Mouse (Mus musculus): ENCODE data around the gene Nup210.
"Not testable (repeated sequence)": the region's sequence is repeated elsewhere in the genome, so short reads cannot be mapped to it uniquely, and the experiment has no call there.

Nup210 gene

DNA sequence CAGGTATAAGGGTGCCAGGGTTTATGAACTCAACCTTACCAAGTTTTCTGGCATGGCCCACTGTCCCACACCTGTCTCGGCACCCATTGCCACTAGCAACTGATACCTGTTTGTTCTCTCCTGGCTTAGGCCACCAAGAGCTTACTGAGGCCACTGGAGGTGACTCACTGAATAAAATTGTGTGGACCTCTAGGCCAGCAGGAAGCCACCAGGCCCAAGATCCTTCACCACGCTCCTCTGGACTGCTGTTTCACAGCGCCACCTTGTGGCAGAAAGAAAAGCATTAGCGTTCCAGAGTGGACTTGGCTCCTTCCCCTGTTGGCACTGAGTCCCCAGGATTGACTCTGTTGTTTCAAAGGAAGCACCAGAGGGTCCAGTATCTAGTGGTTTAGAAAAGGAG lies 23.2 kb upstream of the Nup210 start:
- DNase-seq (ENCODE audit: low spot score in 2 of 2): peak; percentile 52 to 76

DNA sequence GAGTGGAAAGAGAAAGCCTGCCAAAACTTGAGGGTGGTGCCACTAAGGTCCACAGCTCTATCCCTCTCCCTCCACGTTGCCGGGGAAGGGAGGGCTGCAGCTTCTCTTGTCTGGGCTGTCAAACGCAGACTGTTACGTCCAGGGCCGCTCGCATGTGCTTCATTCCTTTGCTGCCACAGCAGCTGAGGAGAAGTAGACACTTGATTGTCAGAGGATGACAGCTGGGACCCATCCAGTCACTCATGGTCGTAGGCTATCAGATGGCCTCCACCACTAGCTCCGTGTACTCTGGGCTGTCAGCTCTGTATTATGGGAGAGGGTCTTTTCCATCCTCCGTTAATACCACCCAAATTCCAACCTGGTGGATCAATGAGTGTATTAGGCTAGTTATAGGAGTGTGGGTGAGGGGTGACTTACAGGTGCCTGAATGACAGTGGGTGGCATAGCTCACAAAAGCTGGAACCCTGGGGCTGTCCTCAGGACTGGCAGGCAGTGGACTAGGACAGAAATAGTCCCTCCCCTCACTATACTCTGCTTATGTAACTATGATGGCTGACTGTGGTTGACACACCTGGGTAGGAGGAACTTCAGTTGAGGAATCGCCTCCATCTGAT lies 20.8 kb upstream of the Nup210 start:
- no peak for DNase-seq (ENCODE audit: low spot score in 2 of 2)

DNA sequence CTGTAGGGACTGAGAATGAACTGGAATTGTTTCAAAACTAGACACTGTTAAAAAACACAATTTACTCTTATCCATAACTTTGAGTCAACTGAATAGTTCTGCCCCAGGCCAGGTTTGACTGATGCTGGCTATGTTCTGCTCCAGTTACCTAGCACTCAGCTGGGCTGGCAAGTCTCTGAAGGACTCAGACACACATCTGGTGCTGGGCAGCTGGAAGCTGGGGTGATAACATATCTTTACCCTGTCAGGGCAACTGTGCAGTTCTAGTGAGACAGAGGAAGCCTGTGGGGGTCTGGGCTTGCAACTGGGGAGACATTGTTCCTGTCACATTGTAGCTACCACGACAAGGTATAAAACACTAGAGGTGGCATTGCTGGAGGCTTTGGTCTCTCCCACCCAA lies 14.2 kb upstream of the Nup210 start:
- DNase-seq (ENCODE audit: low spot score in 2 of 2): no peak

DNA sequence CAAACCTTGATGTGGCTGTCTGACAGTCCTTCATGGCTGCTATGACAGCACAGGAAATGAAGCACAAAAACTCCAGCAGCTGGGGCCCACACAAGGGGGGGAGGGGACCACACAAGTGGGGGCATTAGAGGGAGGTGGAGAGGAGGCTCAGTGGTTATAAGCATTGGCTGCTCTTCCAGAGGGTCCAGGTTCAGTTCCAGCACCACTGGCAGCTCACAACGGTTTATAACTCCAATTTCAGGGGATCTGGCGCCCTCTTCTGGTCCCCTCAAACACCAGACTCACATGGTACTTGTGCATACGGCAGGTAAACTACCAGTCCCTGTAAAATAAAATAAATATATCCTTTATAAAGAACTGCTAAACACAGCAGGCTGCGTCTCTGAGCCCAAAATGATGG lies 12.4 kb upstream of the Nup210 start:
- DNase-seq (ENCODE audit: low spot score in 2 of 2): no peak

DNA sequence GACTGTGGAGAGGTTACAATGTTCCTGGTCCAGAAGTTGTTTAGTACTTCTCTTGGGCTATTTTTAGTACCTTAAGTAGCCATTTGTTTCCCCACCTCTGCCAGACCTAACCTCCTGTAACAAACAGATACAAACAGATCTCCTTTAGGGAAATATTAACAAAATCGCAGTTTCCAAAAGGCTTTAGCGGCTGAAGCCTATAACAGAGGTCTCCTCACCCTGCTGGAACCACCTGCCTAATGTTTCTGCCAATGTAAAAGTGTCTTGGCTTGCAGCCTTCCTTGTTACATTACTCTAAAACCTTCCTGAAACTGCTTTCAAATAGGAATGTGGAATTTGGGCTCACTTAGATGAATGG lies 8.6 kb upstream of the Nup210 start:
- DNase-seq (ENCODE audit: low spot score in 2 of 2): no peak

DNA sequence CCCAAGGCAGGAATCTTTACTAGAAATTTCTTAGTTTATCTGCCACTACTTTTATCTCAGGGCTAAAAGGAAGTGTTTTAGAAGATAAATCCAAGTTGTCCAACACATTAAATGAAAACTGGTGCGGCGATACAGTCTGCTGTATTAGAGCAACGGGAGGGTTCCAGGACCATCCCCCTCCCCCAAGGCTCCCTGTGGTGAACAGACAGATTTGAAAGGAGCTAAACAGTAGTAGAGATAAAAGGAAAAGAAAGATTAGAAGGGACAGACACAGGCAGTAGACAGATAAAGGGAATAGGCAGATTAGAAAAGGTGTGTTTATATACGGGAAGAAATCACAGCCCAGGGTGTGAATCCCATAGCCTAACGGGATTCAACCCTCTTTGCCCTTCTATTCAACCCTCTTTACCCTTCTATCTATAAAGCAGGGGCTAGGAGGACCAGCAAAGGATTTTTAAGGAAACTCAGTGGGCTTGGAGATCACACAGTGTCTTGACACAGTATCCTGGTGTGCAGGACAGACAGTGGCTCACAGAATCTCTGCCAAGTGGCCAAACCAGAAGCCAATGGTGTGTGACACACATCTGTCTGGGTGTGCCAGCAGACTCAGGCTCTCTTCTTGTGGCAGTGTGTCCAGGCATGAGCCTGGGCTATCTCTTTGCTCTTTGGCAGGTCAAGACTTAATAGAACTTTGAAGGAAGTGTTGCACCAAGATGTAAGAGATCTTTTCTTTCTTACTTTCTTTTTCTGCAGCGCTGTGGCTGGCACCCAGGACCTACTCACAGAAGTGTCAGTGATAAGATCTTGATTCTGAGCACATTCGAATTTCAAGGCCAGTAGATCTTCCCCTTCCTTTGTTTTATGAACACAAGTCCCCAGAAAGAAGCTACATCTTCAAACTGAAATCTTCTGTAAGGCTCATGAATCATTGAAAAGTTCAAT lies 7.9 kb upstream of the Nup210 start:
- DNase-seq (ENCODE audit: low spot score in 2 of 2): no peak

DNA sequence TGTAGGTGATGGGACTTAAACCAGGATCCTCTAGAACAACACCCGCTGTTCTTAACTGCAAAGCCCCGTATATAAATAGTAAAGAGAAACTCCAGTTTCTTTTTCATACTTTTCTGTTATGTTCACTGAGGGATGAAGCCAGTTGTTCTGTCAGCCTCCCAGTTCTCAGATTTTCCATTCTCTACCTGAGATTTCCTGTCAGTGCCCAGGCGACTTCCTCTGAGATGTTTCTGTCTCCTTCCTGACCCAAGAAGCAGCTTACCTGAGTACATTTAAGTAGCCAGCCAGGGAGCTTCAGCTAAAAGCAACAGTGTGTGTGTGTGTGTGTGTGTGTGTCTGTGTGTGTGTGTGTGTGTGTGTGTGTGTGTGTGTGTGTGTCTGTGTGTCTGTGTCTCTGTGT lies 6.8 kb upstream of the Nup210 start:
- DNase-seq (ENCODE audit: low spot score in 2 of 2): no peak

DNA sequence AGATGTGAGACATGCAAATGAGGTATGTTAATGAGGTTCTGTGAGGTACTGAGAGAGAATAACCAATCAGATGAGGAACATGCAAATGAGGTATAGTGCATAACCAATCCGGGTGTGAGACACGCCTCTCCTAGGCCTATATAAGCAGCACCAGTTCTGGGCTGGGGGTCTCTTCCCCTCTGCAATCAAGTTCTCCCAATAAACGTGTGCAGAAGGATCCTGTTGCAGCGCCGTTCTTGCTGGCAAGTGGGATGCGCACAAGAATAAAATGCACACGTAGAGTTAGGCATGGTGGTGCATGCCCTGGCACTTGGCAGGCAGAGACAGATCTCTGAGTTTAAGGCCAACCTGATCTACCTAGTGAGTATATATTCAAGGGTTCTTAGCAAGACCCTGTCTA lies 4.5 kb upstream of the Nup210 start:
- DNase-seq (ENCODE audit: low spot score in 2 of 2): not testable (repeated sequence)

DNA sequence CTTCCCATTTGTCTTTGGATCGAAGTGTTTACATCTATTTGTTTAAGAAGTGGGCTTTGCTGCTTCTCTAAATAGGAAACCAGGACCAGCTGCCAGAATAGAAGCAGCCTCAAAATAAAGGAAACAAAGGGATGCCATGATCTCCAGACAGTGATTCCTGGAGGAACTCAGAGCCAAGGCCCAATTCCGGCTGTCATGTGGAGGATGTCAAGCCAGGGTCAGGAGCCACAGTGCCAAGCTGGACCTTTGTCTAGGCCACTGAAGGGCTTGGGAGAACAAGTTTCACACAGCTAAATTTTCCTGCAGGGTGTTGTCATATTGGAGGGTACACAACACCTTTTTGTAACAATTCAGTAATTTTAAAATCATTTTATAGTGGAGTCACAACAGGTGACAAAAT lies 3.6 kb upstream of the Nup210 start:
- no peak for DNase-seq (ENCODE audit: low spot score in 2 of 2)

DNA sequence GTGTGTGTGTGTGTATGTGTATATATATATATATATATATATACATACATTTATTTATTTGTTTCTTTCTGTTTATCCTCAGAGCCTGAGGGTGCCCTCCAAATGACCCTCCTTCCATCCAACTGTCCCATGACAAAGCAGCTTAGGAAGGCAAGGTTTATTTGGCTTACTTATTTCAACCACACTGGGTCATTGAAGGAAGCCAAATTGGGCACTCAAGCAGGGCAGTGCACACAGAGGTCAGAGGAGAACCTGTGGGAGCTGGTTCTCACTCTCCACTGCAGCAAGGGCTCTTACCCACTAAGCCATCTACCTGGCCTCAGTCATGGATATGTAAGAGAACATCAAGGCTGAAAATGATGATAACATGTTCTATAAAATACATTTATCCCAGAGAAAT lies 1.9 kb upstream of the Nup210 start:
- DNase-seq (ENCODE audit: low spot score in 2 of 2): no peak

DNA sequence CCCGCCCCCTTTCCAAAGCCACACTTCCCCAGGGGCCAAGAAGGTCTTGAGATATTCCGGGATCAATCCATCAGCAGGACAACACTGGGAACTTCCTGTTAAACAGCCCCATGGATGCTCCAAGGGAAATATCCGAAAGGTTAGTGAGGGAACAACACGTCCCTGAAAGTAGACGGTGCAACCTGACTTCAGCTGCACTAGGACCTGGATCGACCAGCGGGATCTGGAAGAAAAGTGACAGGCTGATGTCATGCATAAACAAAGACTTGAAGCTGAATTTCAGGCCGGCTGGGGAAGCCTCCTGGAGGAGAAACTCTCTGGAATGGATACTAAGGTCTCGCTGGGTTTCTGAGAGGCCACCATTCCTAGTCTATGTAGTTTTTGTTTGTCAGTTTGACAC lies 520 bp upstream of the Nup210 start:
- DNase-seq (ENCODE audit: low spot score in 2 of 2): no peak

DNA sequence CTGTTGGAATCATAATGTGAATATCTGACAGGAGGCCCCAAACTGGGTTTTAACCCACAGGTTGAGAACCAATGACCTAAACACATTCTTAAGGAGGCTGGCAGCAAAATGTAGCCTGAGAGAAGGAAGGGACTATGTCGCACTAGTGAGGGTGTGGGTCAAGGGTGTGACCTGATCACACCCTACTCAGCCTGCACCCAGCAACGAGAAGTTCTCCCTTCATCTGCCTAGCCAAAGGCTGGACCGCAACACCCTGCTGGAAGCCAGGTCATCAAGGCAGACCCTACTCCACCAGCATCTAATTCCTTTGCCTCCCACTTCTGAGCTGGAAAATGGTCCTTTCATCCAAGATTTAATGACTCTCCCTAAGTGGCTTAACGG lies 776 bp downstream of the Nup210 start:
- DNase-seq (ENCODE audit: low spot score in 2 of 2): no peak

DNA sequence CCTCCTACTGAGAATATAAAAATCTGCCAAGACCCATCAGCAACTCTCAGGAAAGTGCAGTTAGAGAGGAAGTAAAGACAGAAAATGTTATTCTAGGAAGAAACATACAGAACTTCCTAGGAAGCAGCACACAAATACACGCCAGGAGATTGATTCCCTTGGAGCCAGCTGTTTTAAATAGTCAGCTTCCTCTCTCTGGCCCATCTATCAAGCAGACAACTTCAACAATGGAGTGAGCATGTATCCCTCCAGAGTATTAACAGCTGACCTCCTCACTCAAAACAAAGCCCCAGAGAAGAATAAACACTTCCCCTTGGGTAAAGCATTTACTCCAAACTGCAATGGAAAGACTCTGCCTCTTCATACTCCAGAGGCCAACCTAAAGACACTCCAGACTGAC lies 1.5 kb downstream of the Nup210 start:
- DNase-seq (ENCODE audit: low spot score in 2 of 2): no peak

DNA sequence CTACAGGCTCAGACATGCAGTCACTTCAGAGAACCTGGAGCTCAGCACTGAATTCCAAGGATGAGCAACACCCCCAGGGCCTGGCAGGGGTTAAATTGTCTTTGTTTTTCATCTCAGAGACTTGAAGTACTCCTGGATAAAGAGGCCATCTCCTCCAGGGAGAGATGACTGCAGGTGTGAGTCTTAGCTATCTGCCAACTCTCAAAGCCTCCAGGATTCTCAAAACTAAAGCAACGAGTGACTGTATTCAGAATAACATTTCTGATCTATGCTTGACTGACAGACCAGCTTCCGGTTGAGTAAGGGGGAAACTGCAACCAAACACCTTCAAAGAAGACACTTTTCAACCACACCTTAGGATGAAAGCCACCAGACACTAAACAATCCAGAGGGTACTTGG lies 1.9 kb downstream of the Nup210 start:
- DNase-seq (ENCODE audit: low spot score in 2 of 2): no peak

DNA sequence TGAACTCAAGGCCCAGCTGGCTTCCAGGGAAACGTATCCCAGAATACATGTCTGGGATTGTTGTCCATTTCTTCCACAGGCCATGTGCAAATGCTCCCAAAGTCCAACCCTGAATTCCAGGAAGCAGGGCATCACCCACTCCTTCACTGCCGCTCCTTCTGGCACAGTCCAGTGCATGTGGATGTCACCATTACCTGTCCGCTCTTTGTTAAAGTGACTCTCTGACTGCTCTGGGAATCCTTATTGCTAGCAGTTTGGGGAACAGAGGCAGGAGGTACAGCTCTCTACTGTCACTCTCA lies 4.7 kb downstream of the Nup210 start:
- no peak for DNase-seq (ENCODE audit: low spot score in 2 of 2)

DNA sequence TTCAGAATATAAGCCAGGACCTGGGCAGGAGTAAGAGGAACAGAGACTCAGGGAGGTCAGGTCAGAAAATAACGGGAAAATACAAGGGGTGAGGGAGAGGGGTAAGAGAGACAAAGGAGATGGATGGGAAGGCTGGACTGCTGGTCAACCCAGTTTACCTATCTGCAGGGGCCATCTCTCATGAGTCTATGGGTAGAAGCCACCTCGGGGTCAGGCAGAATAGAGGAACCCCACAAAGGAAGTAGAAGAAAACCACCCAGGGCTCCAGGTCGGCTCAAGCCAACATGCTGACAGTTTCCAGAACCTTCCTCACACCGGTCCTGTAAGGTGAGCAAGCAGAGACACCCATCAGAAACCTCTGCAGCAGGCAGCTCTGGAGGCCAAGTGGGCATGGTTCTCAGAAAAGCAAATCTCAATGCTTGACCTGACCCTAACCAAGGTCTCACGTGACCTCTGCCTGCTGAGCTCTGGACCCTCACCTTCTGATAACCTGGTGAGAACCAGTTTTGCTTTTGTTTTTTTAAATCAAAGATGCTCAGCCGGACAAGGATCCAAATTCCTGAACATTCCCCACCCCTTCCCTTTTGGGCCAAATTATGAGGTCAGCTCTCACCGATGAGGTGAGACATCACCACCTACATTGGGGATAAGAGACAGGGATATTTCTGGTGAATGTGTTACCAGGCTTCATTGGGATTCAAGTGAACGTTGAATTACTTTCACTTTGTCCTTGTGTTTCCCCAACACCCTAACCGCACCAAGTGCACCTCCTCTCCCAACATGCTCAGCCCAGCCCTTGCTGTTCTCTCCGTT lies 5.3 kb downstream of the Nup210 start:
- DNase-seq (ENCODE audit: low spot score in 2 of 2): no peak

DNA sequence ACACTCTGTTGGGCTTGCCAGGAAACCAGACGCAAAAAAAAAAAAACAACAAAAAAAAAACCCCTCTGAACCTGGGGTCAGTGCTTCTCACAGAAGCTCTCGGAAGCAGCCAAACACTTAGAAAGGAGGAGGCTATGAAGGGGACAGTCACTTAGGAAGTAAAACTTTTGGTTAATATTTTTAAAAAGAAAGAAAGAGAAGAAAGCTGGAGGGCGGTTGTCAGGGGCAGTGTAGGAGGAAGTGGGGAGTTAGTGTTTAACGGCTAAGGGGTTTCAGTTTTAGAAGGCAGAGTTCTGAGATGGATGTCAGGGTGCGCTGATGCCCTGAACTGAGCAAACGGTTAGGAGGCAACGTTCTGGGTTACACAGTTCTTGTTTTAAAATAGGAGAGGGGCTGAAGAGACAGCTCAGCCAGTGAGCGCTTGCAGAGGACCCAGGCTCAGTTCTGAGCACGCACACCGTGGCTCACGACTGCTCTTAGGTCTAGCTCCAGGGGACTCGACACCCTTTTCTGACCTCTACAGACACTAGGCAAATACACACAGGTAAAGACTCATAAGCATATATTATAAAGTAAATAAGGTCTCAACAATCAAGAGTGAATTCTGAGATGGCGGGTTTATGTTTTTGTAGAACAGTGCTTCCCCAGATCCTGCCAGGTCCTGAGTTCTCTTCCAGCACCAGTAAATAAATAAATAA lies 6.2 kb downstream of the Nup210 start:
- no peak for DNase-seq (ENCODE audit: low spot score in 2 of 2)

DNA sequence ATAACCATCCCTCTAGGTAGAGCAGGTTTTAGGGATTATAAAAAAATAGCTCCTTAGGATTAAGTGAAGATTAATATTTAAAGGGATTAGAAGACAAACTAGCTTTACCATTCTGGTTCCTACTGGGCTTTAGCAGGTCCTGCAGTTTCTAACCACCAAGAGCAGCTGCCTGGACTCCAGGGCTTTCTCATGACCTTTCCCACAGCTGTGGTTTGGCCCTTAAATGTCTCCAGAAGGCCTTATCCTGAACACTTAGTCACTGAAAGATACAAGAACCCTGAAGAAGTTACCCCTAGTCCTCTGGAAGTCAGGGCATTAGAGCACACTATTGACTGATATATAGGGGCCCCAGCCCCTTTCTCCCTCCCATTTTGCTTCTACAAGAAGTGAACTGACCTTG lies 7.1 kb downstream of the Nup210 start:
- DNase-seq (ENCODE audit: low spot score in 2 of 2): no peak

DNA sequence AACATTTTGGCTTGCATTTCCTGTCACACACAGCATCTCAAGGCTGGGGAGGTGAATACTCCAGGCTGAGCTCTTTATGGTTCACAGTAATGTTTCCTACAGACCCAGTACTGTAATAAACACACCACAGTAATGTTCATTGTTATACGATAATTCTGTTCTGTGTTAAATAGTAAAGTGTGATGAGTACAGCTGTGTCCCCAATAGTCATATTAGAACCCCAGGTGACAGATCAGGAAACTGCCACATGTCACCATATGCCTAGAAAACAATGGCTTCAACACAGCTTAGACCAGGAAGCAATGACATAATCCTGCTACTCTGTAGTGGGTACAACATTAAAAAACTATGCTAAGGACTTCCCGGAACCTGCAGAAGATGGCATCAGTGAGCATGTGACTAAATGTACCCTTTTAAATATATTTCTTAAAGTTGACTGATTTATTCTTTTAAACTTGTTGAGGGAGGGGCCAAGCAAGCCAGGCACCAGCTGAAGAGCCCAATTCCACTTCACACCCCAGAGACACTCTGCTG lies 7.6 kb downstream of the Nup210 start:
- no peak for DNase-seq (ENCODE audit: low spot score in 2 of 2)

DNA sequence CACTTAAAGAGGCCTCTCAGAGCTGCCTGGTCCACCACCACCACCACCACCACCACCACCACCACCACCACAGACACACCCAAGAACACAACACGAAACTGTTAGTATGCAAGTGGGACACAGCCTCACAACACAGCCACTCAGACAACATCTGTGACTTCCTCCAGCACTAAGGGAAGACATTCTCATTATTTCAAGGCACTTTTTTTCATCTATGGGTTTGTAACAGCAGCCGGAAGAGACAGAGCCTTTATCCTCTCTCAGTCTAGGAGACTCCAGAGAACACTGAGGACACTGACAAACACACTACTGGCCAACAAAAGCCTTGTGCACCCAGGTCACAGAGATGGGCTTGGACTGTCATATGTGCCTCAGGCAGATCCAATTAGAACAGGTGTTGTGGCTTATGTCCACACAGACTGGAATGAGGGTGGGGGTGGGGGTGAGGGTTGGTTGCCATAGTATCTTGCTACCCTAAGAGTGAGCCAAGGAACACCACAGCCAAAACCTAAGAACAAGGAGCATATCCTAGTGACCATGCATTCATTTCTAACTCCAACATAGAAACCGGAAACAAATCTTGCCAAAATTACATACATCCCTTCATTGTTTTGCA lies 8.2 kb downstream of the Nup210 start:
- no peak for DNase-seq (ENCODE audit: low spot score in 2 of 2)

DNA sequence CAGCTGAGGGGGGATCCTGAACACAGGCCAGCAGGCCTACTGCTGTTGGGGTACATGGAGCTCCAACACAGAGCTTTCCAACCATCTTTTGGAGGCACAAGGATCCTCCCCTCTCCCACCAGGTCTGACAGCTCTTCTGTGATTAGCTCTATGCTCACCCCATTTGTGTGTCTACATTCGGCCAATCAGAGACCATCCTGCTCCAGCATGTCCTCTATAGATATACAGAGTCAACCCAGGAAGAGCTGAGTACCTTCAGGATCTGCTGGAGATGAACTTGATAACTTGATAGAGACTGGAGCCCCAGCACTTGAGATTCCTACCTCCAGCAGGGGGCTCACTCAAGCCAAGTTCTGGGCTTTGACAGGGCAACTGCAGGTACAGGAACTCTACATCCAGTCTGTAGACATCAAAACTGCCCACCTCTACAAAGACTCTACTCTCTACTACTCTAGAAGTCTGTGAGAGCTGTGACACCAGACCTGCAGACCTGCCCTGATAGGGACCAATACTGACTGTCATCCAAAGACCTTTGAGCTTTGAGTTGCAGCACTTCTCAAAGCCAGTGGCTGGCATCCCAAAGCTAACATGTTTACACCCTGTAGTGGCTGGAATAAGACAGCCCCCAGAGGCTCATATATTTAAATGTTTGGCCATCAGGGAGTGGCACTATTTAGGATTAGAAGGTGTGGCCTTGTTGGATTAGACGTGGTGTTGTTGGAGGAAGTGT lies 11.1 kb downstream of the Nup210 start:
- DNase-seq (ENCODE audit: low spot score in 2 of 2): no peak
